Mouse (Mus musculus): ENCODE measurements around the gene Gm18596. TPM values are rescaled to one million over a fixed set of nuclear protein-coding genes. Genes with fewer than 3 reads are reported as not detected.
"Not testable (repeated sequence)": the region's sequence is repeated elsewhere in the genome, so short reads cannot be mapped to it uniquely, and the experiment has no call there.

Gene Gm18596
- polyA plus RNA-seq, 1 experiment from 2014 or later = not detected

- H3K4me1 ChIP-seq; H3K4me3 ChIP-seq; ATAC-seq (replicated peaks); H3K36me3 ChIP-seq; H3K27ac ChIP-seq (replicated peaks); H3K9me3 ChIP-seq; H3K9ac ChIP-seq (replicated peaks); H3K27me3 ChIP-seq; H3K4me2 ChIP-seq (replicated peaks): not testable (repeated sequence)
- 73% methylated on average over 1 of the region's 1 CpGs for WGBS
These were observed 8.2 kb upstream of the Gm18596 start for GRCm38 (mm10) chr10:77750686-77751085.

GRCm38 (mm10) chr10:77738929-77739328 lies 3.5 kb downstream of the Gm18596 start:
- ATAC-seq (replicated peaks) = no peak
- no peak overlapping the region for H3K27ac ChIP-seq (replicated peaks)
- no peaks in the 10 kb centered on the region for H3K4me1 ChIP-seq
- no peaks in the 10 kb centered on the region for H3K27me3 ChIP-seq
- H3K9ac ChIP-seq (replicated peaks) = no peak overlapping the region
- H3K36me3 ChIP-seq = no peaks in the 10 kb centered on the region
- H3K4me2 ChIP-seq (replicated peaks) = no peak overlapping the region
- H3K4me3 ChIP-seq = no peak overlapping the region
- 94% methylated on average over 4 of the region's 4 CpGs for WGBS
- H3K9me3 ChIP-seq = no peaks in the 10 kb centered on the region; the same call in 1 of the 2 replicates

- 93% methylated on average over 1 of the region's 1 CpGs for WGBS
- H3K4me1 ChIP-seq = no peaks in the 10 kb centered on the region
- H3K4me3 ChIP-seq = no peak overlapping the region
- H3K36me3 ChIP-seq = no peaks in the 10 kb centered on the region
- H3K27ac ChIP-seq (replicated peaks) = no peak overlapping the region
- no peak for ATAC-seq (replicated peaks)
- H3K9me3 ChIP-seq = no peaks in the 10 kb centered on the region; the same call in 1 of the 2 replicates
- no peak overlapping the region for H3K9ac ChIP-seq (replicated peaks)
- no peaks in the 10 kb centered on the region for H3K27me3 ChIP-seq
- no peak overlapping the region for H3K4me2 ChIP-seq (replicated peaks)
These were observed 6.5 kb downstream of the Gm18596 start for GRCm38 (mm10) chr10:77735928-77736327.

- H3K4me3 ChIP-seq = no peak overlapping the region
- no peak for ATAC-seq (replicated peaks)
- H3K4me1 ChIP-seq = no peaks in the 10 kb centered on the region
- no peak overlapping the region for H3K4me2 ChIP-seq (replicated peaks)
- H3K9ac ChIP-seq (replicated peaks) = no peak overlapping the region
- no peaks in the 10 kb centered on the region for H3K27me3 ChIP-seq
- no peaks in the 10 kb centered on the region for H3K36me3 ChIP-seq
- 50% methylated on average over 4 of the region's 4 CpGs for WGBS
- no peak overlapping the region for H3K27ac ChIP-seq (replicated peaks)
- H3K9me3 ChIP-seq = no peaks in the 10 kb centered on the region
These were observed 13.2 kb downstream of the Gm18596 start for GRCm38 (mm10) chr10:77729241-77729640.

GRCm38 (mm10) chr10:77728280-77728679 lies 14.2 kb downstream of the Gm18596 start:
- Histone ChIP-seq H3K4me3 (no peak overlapping the region), H3K4me1 (no peaks in the 10 kb centered on the region), H3K36me3 (no peaks in the 10 kb centered on the region), H3K4me2 (replicated peaks) (no peak overlapping the region), H3K9me3 (no peaks in the 10 kb centered on the region), H3K27me3 (no peaks in the 10 kb centered on the region), H3K27ac (replicated peaks) (no peak overlapping the region), H3K9ac (replicated peaks) (no peak overlapping the region)
- WGBS = 72% methylated on average over 4 of the region's 4 CpGs
- ATAC-seq (replicated peaks) = no peak

- Histone ChIP-seq H3K36me3 (no peaks in the 10 kb centered on the region), H3K9ac (replicated peaks) (no peak within 1 kb of the TSS), H3K9me3 (no peaks in the 10 kb centered on the region), H3K27me3 (no peaks in the 10 kb centered on the region), H3K4me1 (no peaks in the 10 kb centered on the region), H3K27ac (replicated peaks) (no peak within 1 kb of the TSS), H3K4me3 (no peak within 1 kb of the TSS), H3K4me2 (replicated peaks) (no peak within 1 kb of the TSS)
- no peak for ATAC-seq (replicated peaks)
- 35% methylated on average over 3 of the region's 3 CpGs for WGBS
These were observed 16.3 kb downstream of the Gm18596 start, which contains the start of gene Gm10100 for GRCm38 (mm10) chr10:77726186-77726585. Gm10100 (plus strand) TSS chr10:77726486.

DNA sequence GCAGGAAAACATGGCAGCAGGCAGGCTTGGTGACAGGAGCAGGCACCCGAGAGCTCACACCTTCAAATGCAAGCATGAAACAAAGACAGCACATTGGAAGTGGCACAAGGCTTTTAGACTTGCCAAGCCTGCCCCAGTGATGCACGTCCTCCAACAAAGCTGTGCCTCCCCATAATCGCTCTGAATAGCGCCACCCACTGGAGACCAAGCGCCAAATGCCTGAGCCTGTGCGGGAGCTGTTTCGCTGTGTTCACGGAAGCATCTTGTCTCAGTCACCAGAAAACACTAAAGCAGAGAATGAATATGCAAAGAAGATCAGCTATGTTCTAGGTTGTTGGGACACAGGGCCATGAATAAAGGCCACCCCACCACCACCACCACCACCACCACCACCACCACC lies 17.6 kb downstream of the Gm18596 start:
- Histone ChIP-seq H3K27me3 (no peaks in the 10 kb centered on the region), H3K4me3 (no peak overlapping the region), H3K4me2 (replicated peaks) (no peak overlapping the region), H3K36me3 (no peaks in the 10 kb centered on the region), H3K4me1 (no peaks in the 10 kb centered on the region), H3K9ac (replicated peaks) (no peak overlapping the region), H3K9me3 (no peaks in the 10 kb centered on the region), H3K27ac (replicated peaks) (no peak overlapping the region)
- 75% methylated on average over 8 of the region's 8 CpGs for WGBS
- ATAC-seq (replicated peaks) = no peak

GRCm38 (mm10) chr10:77720299-77720698 lies 22.1 kb downstream of the Gm18596 start, which contains the start of gene Krtap12-1:
Krtap12-1 (plus strand) TSS chr10:77720599.
- H3K36me3 ChIP-seq; H3K27ac ChIP-seq (replicated peaks); H3K4me2 ChIP-seq (replicated peaks); H3K4me3 ChIP-seq; H3K4me1 ChIP-seq; H3K27me3 ChIP-seq; ATAC-seq (replicated peaks); H3K9me3 ChIP-seq; H3K9ac ChIP-seq (replicated peaks): not testable (repeated sequence)
- WGBS = 90% methylated on average over 1 of the region's 1 CpGs

DNA sequence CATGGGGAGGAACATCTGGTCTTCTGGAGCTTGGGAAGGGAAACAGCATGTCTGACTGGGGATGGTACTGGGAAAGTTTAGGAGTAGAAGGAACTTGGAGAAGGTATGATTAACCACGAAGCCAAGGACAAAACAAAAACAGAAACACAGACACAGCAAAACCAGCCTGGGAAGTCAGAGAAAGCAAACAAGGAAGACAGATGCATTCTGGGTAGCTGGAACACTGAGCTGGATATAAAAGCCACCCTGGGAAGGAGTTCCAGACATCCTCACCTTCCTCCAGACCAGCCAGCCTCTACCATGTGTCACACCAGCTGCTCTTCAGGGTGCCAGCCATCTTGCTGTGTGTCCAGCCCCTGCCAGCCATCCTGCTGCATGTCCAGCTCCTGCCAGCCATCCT lies 26.9 kb downstream of the Gm18596 start, which contains the start of gene Gm10142:
Gene Gm10142, plus strand, starts transcription at position 301 of the 400 bp plus-strand sequence.
- no peaks in the 10 kb centered on the region for H3K9me3 ChIP-seq
- ATAC-seq (replicated peaks) = no peak
- 84% methylated on average over 1 of the region's 1 CpGs for WGBS
- H3K9ac ChIP-seq (replicated peaks) = no peak within 1 kb of the TSS
- no peak within 1 kb of the TSS for H3K4me2 ChIP-seq (replicated peaks)
- H3K4me3 ChIP-seq = no peak within 1 kb of the TSS
- H3K4me1 ChIP-seq = no peaks in the 10 kb centered on the region
- no peaks in the 10 kb centered on the region for H3K27me3 ChIP-seq
- no peak within 1 kb of the TSS for H3K27ac ChIP-seq (replicated peaks)
- no peaks in the 10 kb centered on the region for H3K36me3 ChIP-seq

GRCm38 (mm10) chr10:77713734-77714133 lies 28.7 kb downstream of the Gm18596 start:
- no peaks in the 10 kb centered on the region for H3K4me1 ChIP-seq
- H3K27me3 ChIP-seq = no peaks in the 10 kb centered on the region
- 78% methylated on average over 4 of the region's 4 CpGs for WGBS
- H3K36me3 ChIP-seq = no peaks in the 10 kb centered on the region
- H3K27ac ChIP-seq (replicated peaks) = no peak overlapping the region
- no peak overlapping the region for H3K4me2 ChIP-seq (replicated peaks)
- no peak for ATAC-seq (replicated peaks)
- no peak overlapping the region for H3K4me3 ChIP-seq
- H3K9me3 ChIP-seq = no peaks in the 10 kb centered on the region
- H3K9ac ChIP-seq (replicated peaks) = no peak overlapping the region

- not testable (repeated sequence) for H3K27ac ChIP-seq (replicated peaks); H3K9ac ChIP-seq (replicated peaks); H3K4me1 ChIP-seq; H3K4me2 ChIP-seq (replicated peaks); H3K27me3 ChIP-seq; ATAC-seq (replicated peaks); H3K4me3 ChIP-seq; H3K36me3 ChIP-seq; H3K9me3 ChIP-seq
These were observed 31.3 kb downstream of the Gm18596 start, which contains the start of gene Gm10024 for GRCm38 (mm10) chr10:77711157-77711556. Gm10024 (plus strand) TSS chr10:77711457.

GRCm38 (mm10) chr10:77709831-77710230 lies 32.6 kb downstream of the Gm18596 start:
- no peak overlapping the region for H3K27ac ChIP-seq (replicated peaks)
- no peaks in the 10 kb centered on the region for H3K36me3 ChIP-seq
- WGBS = 79% methylated on average over 3 of the region's 3 CpGs
- H3K4me2 ChIP-seq (replicated peaks) = no peak overlapping the region
- no peaks in the 10 kb centered on the region for H3K4me1 ChIP-seq
- no peak overlapping the region for H3K4me3 ChIP-seq
- no peaks in the 10 kb centered on the region for H3K9me3 ChIP-seq
- no peak for ATAC-seq (replicated peaks)
- no peak overlapping the region for H3K9ac ChIP-seq (replicated peaks)
- no peaks in the 10 kb centered on the region for H3K27me3 ChIP-seq

GRCm38 (mm10) chr10:77706326-77706725 lies 36.1 kb downstream of the Gm18596 start, which contains the start of gene Gm10272:
Gm10272 (plus strand) TSS chr10:77706626.
- H3K36me3 ChIP-seq = no peaks in the 10 kb centered on the region
- no peaks in the 10 kb centered on the region for H3K27me3 ChIP-seq
- no peak within 1 kb of the TSS for H3K9ac ChIP-seq (replicated peaks)
- H3K4me3 ChIP-seq = no peak within 1 kb of the TSS
- no peak within 1 kb of the TSS for H3K27ac ChIP-seq (replicated peaks)
- H3K9me3 ChIP-seq = no peaks in the 10 kb centered on the region
- ATAC-seq (replicated peaks) = no peak
- WGBS = 100% methylated on average over 1 of the region's 1 CpGs
- H3K4me2 ChIP-seq (replicated peaks) = no peak within 1 kb of the TSS
- H3K4me1 ChIP-seq = no peaks in the 10 kb centered on the region
